Mouse (Mus musculus) forebrain, embryonic 13.5 days (tissue): ENCODE measurements around the gene Awat1. TPM values are rescaled to one million over a fixed set of nuclear protein-coding genes. Genes with fewer than 3 reads are reported as not detected.

Experiments
- ATAC-seq: fragments of 200-750 bp; cut with Nextera tagmentation; 2 replicates; pipeline ENCODE4 v1.8.0; 2017
- H3K27ac ChIP-seq: fragments of 300-500 bp; sonication (generic); 2 replicates; pipeline ENCODE4 v1.5.1; 2015; ENCODE audit warnings: inconsistent platforms, mild to moderate bottlenecking, moderate library complexity
- H3K27me3 ChIP-seq: fragments of 300-500 bp; sonication (generic); 2 replicates; pipeline ENCODE4 v1.6.1; 2015; ENCODE audit warnings: mild to moderate bottlenecking, inconsistent platforms
- H3K36me3 ChIP-seq: fragments of 300-500 bp; sonication (generic); 2 replicates; pipeline ENCODE4 v1.6.1; 2015; ENCODE audit warnings: mild to moderate bottlenecking, inconsistent platforms; ENCODE audit not compliant: poor library complexity, severe bottlenecking
- H3K4me1 ChIP-seq: fragments of 300-500 bp; sonication (generic); 2 replicates; pipeline ENCODE4 v1.6.1; 2015; ENCODE audit warnings: inconsistent platforms
- H3K4me2 ChIP-seq: fragments of 300-500 bp; sonication (generic); 2 replicates; pipeline ENCODE4 v1.6.1; 2015; ENCODE audit warnings: inconsistent platforms, mild to moderate bottlenecking, moderate library complexity
- H3K4me3 ChIP-seq: fragments of 300-500 bp; sonication (generic); 2 replicates; pipeline ENCODE4 v1.5.1; 2015; ENCODE audit warnings: mild to moderate bottlenecking, inconsistent platforms
- H3K9ac ChIP-seq: fragments of 300-500 bp; sonication (generic); 2 replicates; pipeline ENCODE4 v1.6.1; 2015; ENCODE audit warnings: mild to moderate bottlenecking, inconsistent platforms
- H3K9me3 ChIP-seq: fragments of 300-500 bp; sonication (generic); replicated peaks from 2 replicates; pipeline ENCODE4 v1.6.1; 2016; ENCODE audit warnings: inconsistent platforms
- WGBS: fragments of 180-500 bp; shearing (Covaris S2); methylation state at CpG from one replicate; pipeline ENCODE4 v1.1.7; 2015; 5-methylcytosine and 5-hydroxymethylcytosine counted together
- polyA plus RNA-seq: library from polyadenylated mRNA; unstranded; fragments of >200 nt; fragmentation: Nextera tagmentation; extraction: Ambion mirVana; gene quantifications from 2 replicates; pipeline ENCODE4 v1.2.1, GENCODE M21; 2015

The Awat1 gene
- polyA plus RNA-seq, 1 experiment from 2014 or later, result not detected

- ATAC-seq, result peak; percentile 100
- Histone ChIP-seq H3K4me2 (peak within 1 kb of the TSS; percentile 69), H3K27me3 (no peaks in the 10 kb centered on the region), H3K4me1 (peaks cover 21% of the 10 kb centered on the region; the same call in 1 of the 2 replicates), H3K27ac (peak within 1 kb of the TSS; percentile 65), H3K9ac (peak within 1 kb of the TSS; percentile 66), H3K4me3 (peak within 1 kb of the TSS; percentile 54), H3K36me3 (peaks cover 16% of the 10 kb centered on the region; the same call in 1 of the 2 replicates), H3K9me3 (no peaks in the 10 kb centered on the region)
- WGBS, result 13% methylated on average over 62 of the region's 62 CpGs
These were observed 54.0 kb downstream of the Awat1 start, which contains the start of gene Pdzd11 for GRCm38 (mm10) chrX:100625802-100626793. TSS of gene Pdzd11 (minus strand) at chrX:100626568.

Other genes starting within 250 kb of the Awat1 start
- gene Otud6a, start 143.2 kb upstream of the Awat1 start, polyA plus RNA-seq, result not detected in 2 replicates
- 0.45 and 0.57 TPM in 2 replicates for gene Awat2, start 129.5 kb upstream of the Awat1 start, polyA plus RNA-seq
- gene Igbp1, start 78.0 kb upstream of the Awat1 start, polyA plus RNA-seq, result 31.6 and 32.0 TPM in 2 replicates
- not detected in 2 replicates for gene Dgat2l6, start 47.4 kb upstream of the Awat1 start, polyA plus RNA-seq
- gene P2ry4, start 22.6 kb downstream of the Awat1 start, polyA plus RNA-seq, result 0.06 TPM in 1 of 2 replicates, not detected in the other
- gene Arr3, start 33.2 kb downstream of the Awat1 start, polyA plus RNA-seq, result not detected in 2 replicates
- 29.6 and 33.2 TPM in 2 replicates for gene Kif4, start 53.5 kb downstream of the Awat1 start, polyA plus RNA-seq
- 140 and 143 TPM in 2 replicates for gene Pdzd11, start 54.3 kb downstream of the Awat1 start, polyA plus RNA-seq
- gene Gdpd2, start 157.6 kb downstream of the Awat1 start, polyA plus RNA-seq, result 10.7 and 11.5 TPM in 2 replicates
- gene Dlg3, start 195.5 kb downstream of the Awat1 start, polyA plus RNA-seq, result 10.4 and 14.2 TPM in 2 replicates